Mouse (Mus musculus) stomach, postnatal 0 days (tissue): Measurements from ENCODE around the gene Allc. TPM values are rescaled to one million over a fixed set of nuclear protein-coding genes. Genes with fewer than 3 reads are reported as not detected.

ENCODE experiments used
- ATAC-seq: fragments of 200-750 bp; cut with Nextera tagmentation; 2 replicates; pipeline ENCODE4 v1.8.0; 2017; ENCODE audit not compliant: low FRiP score, low TSS enrichment
- DNase-seq: peaks from one replicate; pipeline ENCODE4 v3.0.0-alpha.2; 2016; ENCODE audit warnings: low spot score
- H3K27ac ChIP-seq: fragments of 300-500 bp; sonication (generic); replicated peaks from 2 replicates; pipeline ENCODE4 v1.5.1; 2014; ENCODE audit warnings: mild to moderate bottlenecking, control low read depth
- H3K27me3 ChIP-seq: fragments of 300-500 bp; sonication (generic); 2 replicates; pipeline ENCODE4 v1.6.1; 2014; ENCODE audit warnings: low read length; ENCODE audit not compliant: control insufficient read depth, insufficient read depth
- H3K36me3 ChIP-seq: fragments of 300-500 bp; sonication (generic); 2 replicates; pipeline ENCODE4 v1.6.1; 2014; ENCODE audit warnings: low read length, mixed read lengths; ENCODE audit not compliant: control insufficient read depth, insufficient read depth
- H3K4me1 ChIP-seq: fragments of 300-500 bp; sonication (generic); replicated peaks from 2 replicates; pipeline ENCODE4 v1.6.1; 2014; ENCODE audit warnings: antibody characterized with exemption; ENCODE audit not compliant: control insufficient read depth, insufficient read depth
- H3K4me2 ChIP-seq: fragments of 300-500 bp; sonication (generic); replicated peaks from 2 replicates; pipeline ENCODE4 v1.6.1; 2014; ENCODE audit warnings: low read depth, mild to moderate bottlenecking, control low read depth, moderate library complexity
- H3K4me3 ChIP-seq: fragments of 300-500 bp; sonication (generic); 2 replicates; pipeline ENCODE4 v1.5.1; 2014; ENCODE audit warnings: low read depth, low read length, control low read depth
- H3K9ac ChIP-seq: fragments of 300-500 bp; sonication (generic); 2 replicates; pipeline ENCODE4 v1.6.1; 2014; ENCODE audit warnings: mild to moderate bottlenecking, low read length, control low read depth, mixed read lengths
- H3K9me3 ChIP-seq: fragments of 300-500 bp; sonication (generic); 2 replicates; pipeline ENCODE4 v1.6.1; 2016; ENCODE audit warnings: low read length; ENCODE audit not compliant: control insufficient read depth
- CTCF ChIP-seq: IDR thresholded peaks from 2 replicates; pipeline ENCODE4 v1.5.1; 2016; ENCODE audit warnings: antibody characterized with exemption, low read depth, mild to moderate bottlenecking, moderate library complexity
- EP300 ChIP-seq: optimal IDR thresholded peaks from 2 replicates; pipeline ENCODE3; 2016; ENCODE audit warnings: antibody characterized with exemption
- WGBS: fragments of 180-500 bp; shearing (Covaris S2); extraction: QIAGEN DNeasy Blood & Tissue Kit; methylation state at CpG from one replicate; pipeline ENCODE4 v1.1.7; 2014; 5-methylcytosine and 5-hydroxymethylcytosine counted together
- polyA plus RNA-seq: library from polyadenylated mRNA; unstranded; fragments of >200 nt; fragmentation: Nextera tagmentation; extraction: Ambion mirVana; gene quantifications from 2 replicates; pipeline ENCODE4 v1.2.1, GENCODE M21; 2015

Gene Allc
- polyA plus RNA-seq, 1 experiment from 2014 or later, result not detected

GRCm38 (mm10) chr12:28514264-28514775 is 68.0 kb downstream of the Allc start:
- no peak overlapping the region for H3K4me2 ChIP-seq
- H3K9ac ChIP-seq, result no peak overlapping the region
- no peaks in the 10 kb centered on the region for H3K36me3 ChIP-seq
- WGBS, result 23% methylated on average over 1 of the region's 1 CpGs
- no peak overlapping the region for H3K27ac ChIP-seq
- H3K4me3 ChIP-seq, result no peak overlapping the region
- DNase-seq (no peak), ATAC-seq (no peak)
- H3K4me1 ChIP-seq, result no peaks in the 10 kb centered on the region
- TF ChIP-seq CTCF, result no peak
- no peak for TF ChIP-seq EP300
- no peaks in the 10 kb centered on the region for H3K9me3 ChIP-seq
- no peaks in the 10 kb centered on the region for H3K27me3 ChIP-seq

- TF ChIP-seq CTCF, result no peak
- TF ChIP-seq EP300, result no peak
These were observed 72.5 kb downstream of the Allc start for GRCm38 (mm10) chr12:28509699-28510280.

More at GRCm38 (mm10) chr12:28509699-28510280, 72.5 kb downstream of the Allc start:
- WGBS, result 24% methylated on average over 5 of the region's 5 CpGs
- H3K9me3 ChIP-seq, result no peaks in the 10 kb centered on the region
- no peak overlapping the region for H3K4me2 ChIP-seq
- ATAC-seq, result no peak
- no peak for DNase-seq
- H3K27ac ChIP-seq, result no peak overlapping the region
- H3K27me3 ChIP-seq, result no peaks in the 10 kb centered on the region
- no peak overlapping the region for H3K9ac ChIP-seq
- H3K4me3 ChIP-seq, result no peak overlapping the region
- H3K36me3 ChIP-seq, result no peaks in the 10 kb centered on the region
- no peaks in the 10 kb centered on the region for H3K4me1 ChIP-seq

Other genes starting within 250 kb of the Allc start
- 0.06 TPM in 1 of 2 replicates, not detected in the other for gene Dcdc2c, start 30.1 kb downstream of the Allc start, polyA plus RNA-seq
- gene Colec11, start 40.9 kb upstream of the Allc start, polyA plus RNA-seq, result 0.57 and 0.85 TPM in 2 replicates
- gene Rps7, start 53.4 kb upstream of the Allc start, polyA plus RNA-seq, result 726 and 771 TPM in 2 replicates
- gene Rnaseh1, start 67.1 kb upstream of the Allc start, polyA plus RNA-seq, result 17.2 and 18.1 TPM in 2 replicates
- gene Adi1, start 92.7 kb upstream of the Allc start, polyA plus RNA-seq, result 50.9 and 55.2 TPM in 2 replicates
- 16.6 and 16.7 TPM in 2 replicates for gene Trappc12, start 167.9 kb upstream of the Allc start, polyA plus RNA-seq
- gene Eipr1, start 169.3 kb upstream of the Allc start, polyA plus RNA-seq, result 22.4 and 23.9 TPM in 2 replicates